Mouse (Mus musculus) thymus, adult 2 months (tissue): ENCODE data around the gene Bod1l.

Experiments
- CTCF ChIP-seq: fragments of 200-500 bp; IDR thresholded peaks from 2 replicates; pipeline ENCODE4 v1.5.1; 2012; ENCODE audit warnings: mild to moderate bottlenecking, control low read depth, low read length, moderate library complexity, borderline replicate concordance; ENCODE audit not compliant: control insufficient read depth, poor library complexity, insufficient read depth; ENCODE audit errors: extremely low read depth
- POLR2A ChIP-seq: fragments of 200-500 bp; IDR thresholded peaks from 2 replicates; pipeline ENCODE4 v1.6.1; 2012; ENCODE audit warnings: mild to moderate bottlenecking, low read length, control low read depth, moderate library complexity; ENCODE audit not compliant: control insufficient read depth, poor library complexity, insufficient read depth; ENCODE audit errors: extremely low read depth

- TF ChIP-seq CTCF = no peak
- TF ChIP-seq POLR2A = no peak
These were observed 49.7 kb downstream of the Bod1l start for GRCm38 (mm10) chr5:41794434-41794833.
